Mouse (Mus musculus) limb, embryonic 13.5 days (tissue): ENCODE results near the gene Clcn2. TPM values are rescaled to one million over a fixed set of nuclear protein-coding genes. Genes with fewer than 3 reads are reported as not detected.

Experiments used
- ATAC-seq: fragments of 200-750 bp; cut with Nextera tagmentation; 2 replicates; pipeline ENCODE4 v1.8.0; 2017; ENCODE audit warnings: low read depth, moderate number of reproducible peaks, moderate TSS enrichment; ENCODE audit not compliant: low FRiP score
- H3K27ac ChIP-seq: fragments of 300-500 bp; sonication (generic); 2 replicates; pipeline ENCODE4 v1.5.1; 2015; ENCODE audit warnings: inconsistent platforms, mild to moderate bottlenecking, moderate library complexity
- H3K27me3 ChIP-seq: fragments of 300-500 bp; sonication (generic); 2 replicates; pipeline ENCODE4 v1.6.1; 2015; ENCODE audit warnings: mild to moderate bottlenecking, inconsistent platforms
- H3K36me3 ChIP-seq: fragments of 300-500 bp; sonication (generic); 2 replicates; pipeline ENCODE4 v1.6.1; 2015; ENCODE audit warnings: inconsistent platforms, mild to moderate bottlenecking, moderate library complexity
- H3K4me1 ChIP-seq: fragments of 300-500 bp; sonication (generic); 2 replicates; pipeline ENCODE4 v1.6.1; 2015; ENCODE audit warnings: inconsistent platforms
- H3K4me2 ChIP-seq: fragments of 300-500 bp; sonication (generic); replicated peaks from 2 replicates; pipeline ENCODE4 v1.6.1; 2015; ENCODE audit warnings: inconsistent platforms, mild to moderate bottlenecking, moderate library complexity
- H3K4me3 ChIP-seq: fragments of 300-500 bp; sonication (generic); 2 replicates; pipeline ENCODE4 v1.5.1; 2015; ENCODE audit warnings: moderate library complexity, mild to moderate bottlenecking, inconsistent platforms
- H3K9ac ChIP-seq: fragments of 300-500 bp; sonication (generic); 2 replicates; pipeline ENCODE4 v1.6.1; 2015; ENCODE audit warnings: mild to moderate bottlenecking, inconsistent platforms
- H3K9me3 ChIP-seq: fragments of 300-500 bp; sonication (generic); 2 replicates; pipeline ENCODE4 v1.6.1; 2016; ENCODE audit warnings: inconsistent platforms
- WGBS: fragments of 180-500 bp; shearing (Covaris S2); methylation state at CpG from one replicate; pipeline ENCODE4 v1.1.7; 2015; 5-methylcytosine and 5-hydroxymethylcytosine counted together
- polyA plus RNA-seq: library from polyadenylated mRNA; unstranded; fragments of >200 nt; fragmentation: Nextera tagmentation; extraction: Ambion mirVana; gene quantifications from 2 replicates; pipeline ENCODE4 v1.2.1, GENCODE M21; 2015

Clcn2 gene
- polyA plus RNA-seq, 1 experiment from 2014 or later, result 23.3 TPM

- Histone ChIP-seq H3K27me3 (peaks cover 47% of the 10 kb centered on the region), H3K4me2 (peak within 1 kb of the TSS; percentile 96), H3K4me3 (peak within 1 kb of the TSS; percentile 71), H3K27ac (peak within 1 kb of the TSS; percentile 80), H3K36me3 (peaks cover 9% of the 10 kb centered on the region), H3K4me1 (peaks cover 29% of the 10 kb centered on the region), H3K9me3 (no peaks in the 10 kb centered on the region), H3K9ac (peak within 1 kb of the TSS; percentile 81)
- under 1% methylated on average over 50 of the region's 70 CpGs for WGBS
- peak; percentile 88 for ATAC-seq
Observed at GRCm38 (mm10) chr16:20732925-20733730, 15.6 kb upstream of the Clcn2 start, which contains the start of gene Chrd. Chrd (plus strand) TSS chr16:20733127.

DNA sequence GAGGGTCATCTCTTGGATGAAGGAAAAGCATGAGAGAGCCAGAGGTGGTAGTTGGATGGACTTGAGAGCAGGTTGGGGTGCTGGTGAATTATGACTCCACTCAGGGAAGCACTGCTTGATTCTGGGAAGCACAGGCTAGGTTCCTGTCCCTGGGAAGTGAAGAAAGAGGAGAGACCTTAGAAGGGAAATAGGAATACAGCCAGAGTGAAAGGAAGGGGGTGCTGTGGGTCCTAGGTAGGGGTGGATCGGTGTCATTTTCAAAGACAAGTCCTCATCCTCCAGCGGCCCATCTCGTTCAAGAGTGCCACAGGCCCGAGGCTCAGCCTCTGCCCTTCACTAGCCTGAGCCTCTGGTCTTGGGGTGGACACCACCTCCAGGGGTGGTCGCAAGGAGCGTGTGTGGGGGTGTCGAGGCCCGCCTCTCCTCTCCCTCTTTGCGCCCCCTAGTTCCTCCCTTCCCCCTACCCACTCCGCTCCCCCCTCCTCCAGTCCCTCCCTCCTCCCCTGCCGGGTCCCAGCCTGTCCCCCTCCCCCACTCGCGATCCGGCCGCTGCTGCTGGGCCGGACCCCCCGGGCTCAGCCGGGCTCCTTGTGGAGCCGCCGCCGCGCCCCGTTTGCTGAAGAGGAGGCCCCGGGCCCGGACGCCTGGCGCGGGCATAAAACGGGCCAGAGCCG lies 14.8 kb upstream of the Clcn2 start:
- peak; percentile 57 for ATAC-seq
- peaks cover 9% of the 10 kb centered on the region for H3K36me3 ChIP-seq
- peak overlapping the region; percentile 71 for H3K4me3 ChIP-seq
- H3K4me2 ChIP-seq, result peak overlapping the region; percentile 96
- H3K9me3 ChIP-seq, result no peaks in the 10 kb centered on the region
- H3K4me1 ChIP-seq, result peaks cover 29% of the 10 kb centered on the region
- under 1% methylated on average over 27 of the region's 30 CpGs for WGBS
- H3K27ac ChIP-seq, result peak overlapping the region; percentile 80
- peaks cover 40% of the 10 kb centered on the region for H3K27me3 ChIP-seq
- peak overlapping the region; percentile 81 for H3K9ac ChIP-seq

DNA sequence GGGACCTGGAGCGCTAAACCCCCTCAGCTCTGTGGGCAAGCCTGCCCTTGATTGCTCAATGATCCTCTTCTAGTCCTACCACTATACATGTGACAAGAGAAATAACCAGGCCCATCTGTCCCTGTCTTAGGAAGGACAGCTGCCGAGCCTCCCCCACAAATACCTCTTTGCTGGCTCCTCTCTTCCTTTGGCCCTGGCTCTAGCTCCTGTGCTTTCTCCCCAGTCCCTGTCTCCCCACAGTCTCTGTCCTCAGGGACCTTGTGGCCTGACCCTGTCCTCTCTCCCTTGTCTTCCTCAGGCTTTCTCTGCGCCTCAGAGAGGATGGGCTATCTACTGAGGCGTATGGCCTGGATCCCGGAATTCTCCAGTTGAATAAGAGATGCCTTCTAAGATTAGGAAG lies 14.1 kb upstream of the Clcn2 start:
- Histone ChIP-seq H3K36me3 (peaks cover 7% of the 10 kb centered on the region), H3K4me2 (peak overlapping the region; percentile 96; the same call in 1 of the 2 replicates), H3K27me3 (peaks cover 34% of the 10 kb centered on the region), H3K27ac (no peak overlapping the region; the same call in 1 of the 2 replicates), H3K9me3 (no peaks in the 10 kb centered on the region), H3K9ac (no peak overlapping the region), H3K4me3 (no peak overlapping the region), H3K4me1 (peaks cover 29% of the 10 kb centered on the region)
- ATAC-seq, result no peak
- 72% methylated on average over 5 of the region's 5 CpGs for WGBS

GRCm38 (mm10) chr16:20730293-20730711 lies 12.8 kb upstream of the Clcn2 start:
- WGBS, result 41% methylated on average over 5 of the region's 5 CpGs
- ATAC-seq, result no peak

DNA sequence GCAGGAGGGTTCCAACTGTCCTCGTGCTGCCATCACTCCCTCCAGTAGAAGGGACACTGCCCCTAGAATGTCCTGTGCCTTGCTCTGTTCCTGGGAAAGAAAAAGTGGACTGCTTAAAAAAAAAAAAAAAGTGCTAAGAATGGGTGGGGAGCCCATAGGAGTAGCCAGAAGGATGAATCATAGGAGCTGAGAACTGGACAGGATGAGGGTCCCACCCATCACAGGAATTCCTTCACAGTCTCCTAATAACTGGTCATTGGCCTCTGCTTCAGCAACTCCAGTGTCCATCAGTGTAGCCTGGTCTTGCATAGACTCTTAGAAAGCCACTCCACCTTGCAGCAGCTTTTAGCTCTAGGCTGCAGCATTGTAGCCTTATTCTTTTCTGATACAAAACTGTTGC lies 8.8 kb upstream of the Clcn2 start:
- Histone ChIP-seq H3K27me3 (no peaks in the 10 kb centered on the region), H3K4me1 (peaks cover 23% of the 10 kb centered on the region), H3K36me3 (peaks cover 15% of the 10 kb centered on the region), H3K9me3 (no peaks in the 10 kb centered on the region), H3K4me2 (no peak overlapping the region), H3K9ac (no peak overlapping the region), H3K27ac (no peak overlapping the region), H3K4me3 (no peak overlapping the region)
- 42% methylated on average over 1 of the region's 1 CpGs for WGBS
- no peak for ATAC-seq

More at GRCm38 (mm10) chr16:20730293-20730711, 12.8 kb upstream of the Clcn2 start:
- Histone ChIP-seq H3K4me3 (no peak overlapping the region), H3K27ac (no peak overlapping the region), H3K27me3 (peaks cover 21% of the 10 kb centered on the region), H3K36me3 (0 out of 2 replicates have a peak, but pooled peaks cover under 1% of the 10 kb centered on the region), H3K4me1 (peaks cover 32% of the 10 kb centered on the region), H3K9ac (no peak overlapping the region), H3K9me3 (no peaks in the 10 kb centered on the region), H3K4me2 (no peak overlapping the region)

DNA sequence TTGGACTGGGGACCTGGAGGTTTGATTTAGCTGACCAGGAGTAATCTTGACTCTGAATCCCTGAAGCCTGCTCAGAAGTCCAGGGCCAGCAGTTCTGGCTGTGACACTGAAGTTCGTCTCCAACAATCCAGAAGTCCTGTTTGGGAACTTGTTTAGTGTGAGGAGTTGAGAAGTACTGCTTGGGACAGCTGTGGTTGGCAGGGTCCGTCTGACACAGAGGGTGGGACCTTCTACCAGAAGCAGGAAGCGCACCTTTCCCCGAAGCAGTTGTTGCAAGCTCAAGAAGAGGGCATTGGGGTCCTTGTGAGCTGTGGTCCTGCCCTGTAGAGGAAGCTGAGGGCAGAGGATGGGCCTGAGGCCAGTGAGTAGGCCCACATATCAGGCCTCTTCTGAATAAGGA lies 8.2 kb upstream of the Clcn2 start:
- 83% methylated on average over 4 of the region's 4 CpGs for WGBS
- no peaks in the 10 kb centered on the region for H3K27me3 ChIP-seq
- H3K9ac ChIP-seq, result no peak overlapping the region
- no peak for ATAC-seq
- peaks cover 21% of the 10 kb centered on the region for H3K36me3 ChIP-seq
- H3K4me1 ChIP-seq, result peaks cover 23% of the 10 kb centered on the region
- H3K27ac ChIP-seq, result no peak overlapping the region
- H3K4me3 ChIP-seq, result no peak overlapping the region
- H3K9me3 ChIP-seq, result no peaks in the 10 kb centered on the region
- no peak overlapping the region for H3K4me2 ChIP-seq

DNA sequence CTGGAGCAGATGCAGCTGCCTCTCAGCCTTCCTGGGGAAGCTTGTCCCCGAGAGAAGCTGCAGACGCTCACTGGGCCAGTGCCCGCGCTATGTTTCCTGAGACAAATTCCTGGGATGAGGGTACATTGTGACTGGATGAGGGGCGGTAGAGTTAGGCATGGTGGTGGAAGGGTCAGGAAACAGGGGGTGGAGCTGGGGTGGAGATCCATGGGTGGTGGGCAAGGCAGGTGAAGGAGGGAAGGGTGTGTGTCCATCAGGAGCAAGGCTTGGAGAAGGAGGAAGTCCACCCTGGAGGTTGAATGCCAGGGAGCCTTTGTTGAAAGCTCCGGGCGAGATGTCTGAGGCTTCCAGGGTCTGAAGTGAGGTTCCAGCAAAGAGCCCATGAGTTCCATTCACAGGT lies 7.8 kb upstream of the Clcn2 start:
- no peak for ATAC-seq
- H3K27me3 ChIP-seq, result no peaks in the 10 kb centered on the region
- H3K4me2 ChIP-seq, result no peak overlapping the region
- H3K27ac ChIP-seq, result no peak overlapping the region
- H3K9me3 ChIP-seq, result no peaks in the 10 kb centered on the region
- H3K9ac ChIP-seq, result no peak overlapping the region
- peaks cover 20% of the 10 kb centered on the region for H3K4me1 ChIP-seq
- H3K4me3 ChIP-seq, result no peak overlapping the region
- WGBS, result 58% methylated on average over 7 of the region's 7 CpGs
- peaks cover 26% of the 10 kb centered on the region for H3K36me3 ChIP-seq

DNA sequence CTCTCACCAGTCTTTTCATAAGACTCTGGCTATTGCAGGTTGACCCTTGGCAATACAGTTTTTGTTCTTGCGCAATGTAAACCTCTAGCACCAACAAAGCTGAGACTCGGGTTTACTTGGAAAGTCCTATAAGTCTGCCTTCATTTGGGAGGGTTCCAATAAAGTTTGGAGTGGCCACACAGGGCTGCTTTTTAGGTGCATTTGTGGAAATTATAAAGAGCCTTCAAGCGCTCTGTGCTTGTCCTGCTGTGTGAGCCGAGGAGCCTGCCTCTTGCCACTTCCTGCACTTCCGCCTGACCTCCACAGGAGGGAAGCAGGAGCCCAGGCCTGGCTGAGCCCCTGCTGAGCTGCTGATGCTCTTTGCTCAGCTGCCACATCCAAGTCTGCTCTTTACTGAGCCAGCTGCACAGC lies 6.8 kb upstream of the Clcn2 start:
- H3K36me3 ChIP-seq, result peaks cover 31% of the 10 kb centered on the region
- H3K27me3 ChIP-seq, result no peaks in the 10 kb centered on the region
- no peaks in the 10 kb centered on the region for H3K9me3 ChIP-seq
- no peak overlapping the region for H3K4me3 ChIP-seq
- H3K4me1 ChIP-seq, result peaks cover 15% of the 10 kb centered on the region
- peak; percentile 69; the same call in 1 of the 2 replicates for ATAC-seq
- H3K27ac ChIP-seq, result no peak overlapping the region
- WGBS, result 26% methylated on average over 5 of the region's 5 CpGs
- 0 out of 2 replicates have a peak overlapping the region, but pooled peaks have one; percentile 8 for H3K9ac ChIP-seq
- H3K4me2 ChIP-seq, result no peak overlapping the region

DNA sequence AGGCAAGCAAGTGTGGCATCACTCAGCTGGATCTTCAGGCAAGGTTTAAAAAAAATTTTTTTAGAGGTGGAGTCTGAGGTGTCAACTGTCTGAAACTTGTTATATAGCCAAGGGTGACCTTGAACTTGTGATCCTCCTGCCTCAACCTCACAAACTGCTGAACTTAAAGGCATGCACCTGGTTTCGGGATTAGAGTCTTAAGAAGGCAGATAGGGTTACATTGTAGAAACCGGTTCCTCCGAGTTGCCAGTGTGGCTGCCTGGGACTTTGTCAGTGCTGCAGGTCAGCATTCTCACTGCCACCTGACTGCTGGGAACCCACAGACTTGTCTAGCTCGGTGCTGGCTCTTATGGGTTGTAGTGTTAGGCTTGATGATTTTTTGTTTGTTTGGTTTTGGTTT lies 5.7 kb upstream of the Clcn2 start:
- Histone ChIP-seq H3K27me3 (no peaks in the 10 kb centered on the region), H3K4me2 (no peak overlapping the region), H3K4me3 (no peak overlapping the region), H3K27ac (no peak overlapping the region), H3K36me3 (peaks cover 31% of the 10 kb centered on the region), H3K9me3 (no peaks in the 10 kb centered on the region), H3K9ac (no peak overlapping the region), H3K4me1 (peaks cover 21% of the 10 kb centered on the region)
- 35% methylated on average over 4 of the region's 4 CpGs for WGBS
- no peak for ATAC-seq

GRCm38 (mm10) chr16:20722736-20723135 lies 5.2 kb upstream of the Clcn2 start:
- Histone ChIP-seq H3K27me3 (no peaks in the 10 kb centered on the region), H3K4me2 (no peak overlapping the region), H3K27ac (no peak overlapping the region), H3K9me3 (no peaks in the 10 kb centered on the region), H3K4me1 (peaks cover 21% of the 10 kb centered on the region), H3K36me3 (peaks cover 31% of the 10 kb centered on the region), H3K4me3 (no peak overlapping the region), H3K9ac (no peak overlapping the region)
- no peak for ATAC-seq
- 63% methylated on average over 4 of the region's 4 CpGs for WGBS

DNA sequence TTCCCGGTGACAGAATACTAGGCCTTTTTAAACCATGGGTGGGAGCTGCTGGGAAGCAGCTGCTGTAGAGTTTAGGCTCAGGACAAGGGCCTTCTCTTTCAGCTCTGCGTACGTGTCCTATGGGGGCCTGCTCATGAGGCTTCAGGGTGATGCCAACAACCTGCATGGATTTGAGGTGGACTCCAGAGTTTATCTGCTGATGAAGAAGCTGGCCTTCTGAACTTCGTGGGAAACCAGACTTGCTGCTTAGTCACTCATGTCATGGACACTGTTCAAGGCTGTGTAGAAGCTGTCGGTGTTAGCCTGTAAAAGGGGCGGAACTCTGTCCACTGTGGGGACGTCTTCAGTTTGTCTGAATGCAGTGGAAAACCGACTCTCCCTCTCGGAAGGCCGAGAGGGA lies 4.3 kb upstream of the Clcn2 start:
- Histone ChIP-seq H3K9ac (no peak overlapping the region), H3K9me3 (no peaks in the 10 kb centered on the region), H3K27ac (no peak overlapping the region), H3K27me3 (no peaks in the 10 kb centered on the region), H3K4me3 (no peak overlapping the region), H3K36me3 (peaks cover 31% of the 10 kb centered on the region), H3K4me1 (peaks cover 25% of the 10 kb centered on the region), H3K4me2 (no peak overlapping the region)
- WGBS, result 80% methylated on average over 10 of the region's 10 CpGs
- ATAC-seq, result no peak

- 2% methylated on average over 18 of the region's 18 CpGs for WGBS
- peak overlapping the region; percentile 95 for H3K27ac ChIP-seq
- H3K4me3 ChIP-seq, result peak overlapping the region; percentile 65
- H3K9ac ChIP-seq, result peak overlapping the region; percentile 82
- H3K4me2 ChIP-seq, result peak overlapping the region; percentile 78
- H3K36me3 ChIP-seq, result peaks cover 36% of the 10 kb centered on the region
- no peaks in the 10 kb centered on the region for H3K27me3 ChIP-seq
- peak; percentile 9; the same call in 1 of the 2 replicates for ATAC-seq
- no peaks in the 10 kb centered on the region for H3K9me3 ChIP-seq
- peaks cover 36% of the 10 kb centered on the region for H3K4me1 ChIP-seq
Observed at GRCm38 (mm10) chr16:20717978-20718670, 578 bp upstream of the Clcn2 start.
